Mouse (Mus musculus): ENCODE results near the gene Fam83d.

GRCm38 (mm10) chr2:158746164-158746563, 21.7 kb upstream of the Fam83d start:
- TF ChIP-seq CTCF (IDR thresholded peaks at IDR 0.05; ENCODE audit: insufficient read depth, low read length) (no peak), POLR2A (IDR thresholded peaks at IDR 0.05; ENCODE audit: borderline replicate concordance, extremely low read depth, low read depth, low read length) (no peak)
